Mouse (Mus musculus): ENCODE results near the gene Ttc39b. TPM values are rescaled to one million over a fixed set of nuclear protein-coding genes. Genes with fewer than 3 reads are reported as not detected.
A peak's percentile ranks its signal among the peaks of the same experiment; 100 is the strongest.

The Ttc39b gene
- total RNA-seq, 2 experiments from 2014 or later = 14.8 to 20.9 TPM

DNA sequence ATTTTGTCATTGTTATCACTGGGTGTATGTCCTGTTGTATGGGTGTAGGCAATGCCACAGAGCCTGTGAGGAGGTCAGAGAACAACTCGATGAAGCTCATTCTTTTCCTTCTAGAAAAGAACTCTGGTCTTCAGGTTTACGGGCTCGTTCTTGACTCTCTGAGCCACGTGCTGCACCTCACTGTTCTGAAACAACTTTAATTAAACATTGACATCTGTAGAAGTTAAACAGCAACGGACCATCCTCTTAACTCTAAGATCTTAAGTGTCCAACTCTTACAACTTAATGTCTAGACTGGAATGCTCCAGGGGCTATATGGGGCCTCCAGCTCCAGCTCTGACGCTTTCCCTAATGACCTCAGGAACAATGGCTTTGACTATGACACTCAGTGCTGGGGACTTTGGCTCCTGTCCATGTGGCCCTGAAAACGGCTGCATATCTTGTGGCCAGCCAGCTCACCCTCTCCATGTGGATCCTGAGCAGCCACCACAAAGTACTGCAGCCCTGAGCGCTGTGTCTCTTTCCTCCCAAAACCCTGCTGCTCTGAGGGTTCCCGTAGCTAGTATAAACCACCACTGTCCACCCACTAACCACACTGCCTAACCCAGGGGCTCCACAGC, 95.3 kb downstream of the Ttc39b start:
- DNase-seq = no peak

DNA sequence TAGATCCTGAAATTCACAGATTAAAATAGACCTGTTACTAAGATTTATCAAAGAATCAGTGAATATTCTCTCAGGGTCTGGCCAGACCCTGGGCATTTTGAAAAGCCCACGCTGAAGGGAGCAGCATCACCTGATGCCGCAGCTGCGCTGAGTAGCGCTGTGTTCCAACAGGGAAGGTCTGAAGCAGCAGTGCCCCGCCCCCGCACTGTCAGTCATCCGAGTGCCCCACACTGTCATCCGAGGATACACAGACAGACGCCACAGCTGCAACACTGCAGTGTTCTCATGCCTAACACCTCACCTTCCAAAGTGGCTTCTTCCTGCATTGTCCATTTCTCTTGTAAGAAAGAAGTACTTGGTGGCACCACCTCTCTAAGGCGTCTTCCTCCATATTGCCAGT, 96.0 kb downstream of the Ttc39b start:
- DNase-seq = no peak

DNA sequence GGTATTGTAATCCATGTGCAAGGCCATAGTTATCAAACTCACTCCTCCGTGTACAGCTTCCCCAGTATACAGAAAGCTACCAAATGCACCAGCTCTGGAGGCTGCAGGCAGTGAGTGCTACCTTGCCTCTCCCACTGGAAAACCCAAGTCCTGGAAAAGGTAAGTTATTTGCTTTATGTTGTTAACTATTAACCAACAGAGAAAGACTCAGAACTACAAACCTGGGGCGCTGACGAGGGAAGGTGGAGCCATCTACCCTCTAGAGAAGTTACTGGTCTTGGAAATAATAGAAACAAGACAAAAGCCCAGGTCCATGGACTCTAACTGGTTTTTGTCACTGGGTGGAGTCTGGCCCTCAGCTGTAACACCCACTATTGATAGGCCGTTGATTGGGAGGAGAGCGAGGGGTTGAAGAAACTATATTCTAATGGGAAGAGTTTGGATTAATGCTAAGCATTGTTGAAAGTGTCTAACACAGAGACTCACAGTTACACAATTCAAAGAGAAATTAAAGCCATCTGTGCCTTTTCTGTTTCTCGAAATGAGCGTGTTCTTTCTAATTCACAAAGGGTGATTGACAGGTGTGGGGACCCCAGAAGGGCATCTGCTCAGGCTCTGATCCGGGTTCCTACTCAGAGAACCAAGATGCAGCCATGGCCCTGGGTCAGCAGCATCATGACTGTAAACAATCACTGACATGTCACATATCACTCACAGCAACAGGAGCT, 98.3 kb downstream of the Ttc39b start:
- DNase-seq = no peak

DNA sequence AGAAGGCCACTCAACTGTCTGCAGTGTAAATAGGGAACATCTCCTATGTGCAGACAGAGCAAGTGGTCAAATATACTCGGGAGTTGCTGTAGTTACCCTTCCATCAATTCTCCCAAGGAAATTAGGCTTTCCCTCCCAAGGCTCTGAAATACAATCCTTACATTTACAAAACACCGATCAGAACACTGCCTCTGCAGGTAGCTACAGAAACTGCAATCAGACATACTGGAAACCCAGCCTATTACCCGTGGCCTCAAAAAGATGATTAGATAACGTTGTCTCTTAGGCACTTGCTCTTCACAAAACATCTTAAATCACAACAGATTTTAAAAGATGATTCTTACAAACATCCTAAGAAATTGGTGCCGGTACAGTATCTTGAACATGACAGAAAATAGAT, 99.8 kb downstream of the Ttc39b start:
- no peak for DNase-seq

DNA sequence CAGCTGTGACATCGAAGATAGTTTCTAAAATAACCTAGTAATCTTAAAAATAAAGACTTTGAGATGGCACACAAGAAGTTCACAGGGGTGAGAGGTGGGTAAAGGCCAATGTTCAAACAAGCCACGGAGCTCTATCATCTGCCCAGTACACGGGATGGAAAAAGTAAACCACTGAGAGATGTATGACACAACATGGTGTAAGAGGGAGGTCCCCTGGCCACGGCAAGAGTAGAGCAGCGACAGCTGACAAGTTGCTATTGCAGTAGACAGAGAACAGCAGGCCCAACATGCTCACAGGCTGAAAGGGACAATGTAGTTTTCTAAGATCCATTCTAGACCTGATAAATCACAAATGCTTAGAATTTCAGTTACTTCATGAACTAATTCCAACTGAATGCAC, 100.9 kb downstream of the Ttc39b start:
- no peak for DNase-seq

DNA sequence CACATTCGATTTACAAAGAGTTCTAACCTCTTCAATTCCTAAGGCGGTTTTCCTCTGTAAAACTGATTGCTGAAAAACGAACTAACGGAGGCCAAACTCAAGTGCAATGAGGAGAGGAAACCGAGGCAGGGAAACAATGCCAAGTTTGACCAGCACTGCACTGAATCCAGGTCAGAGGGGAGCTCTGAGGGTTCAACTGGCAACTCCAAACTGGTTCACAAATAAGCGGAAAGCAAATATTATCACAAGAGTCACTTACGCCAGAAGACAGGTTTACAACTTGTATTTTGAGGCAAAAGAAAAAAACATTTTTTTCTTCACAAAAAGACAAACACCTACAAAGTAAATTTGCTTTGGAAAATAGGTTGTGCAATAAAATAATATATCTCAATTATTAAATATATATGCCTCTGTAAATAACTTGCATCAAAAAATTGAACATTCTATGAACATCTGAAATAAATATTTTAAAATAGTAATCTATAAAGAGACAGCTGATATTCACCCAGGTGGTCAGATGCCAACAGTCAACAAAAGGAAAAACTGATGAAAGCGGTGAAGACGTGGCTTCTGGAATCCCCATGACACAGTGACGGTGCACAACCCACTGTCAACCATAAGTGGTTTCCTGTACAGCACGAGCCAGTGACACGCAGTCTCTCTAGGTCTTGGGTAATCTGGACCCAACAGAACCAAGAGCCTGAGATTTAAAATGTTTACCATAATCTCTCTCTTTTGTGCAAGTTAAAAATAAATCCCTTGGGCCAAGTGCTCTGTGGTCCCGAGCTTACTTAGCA, 103.1 kb downstream of the Ttc39b start:
- no peak for DNase-seq

DNA sequence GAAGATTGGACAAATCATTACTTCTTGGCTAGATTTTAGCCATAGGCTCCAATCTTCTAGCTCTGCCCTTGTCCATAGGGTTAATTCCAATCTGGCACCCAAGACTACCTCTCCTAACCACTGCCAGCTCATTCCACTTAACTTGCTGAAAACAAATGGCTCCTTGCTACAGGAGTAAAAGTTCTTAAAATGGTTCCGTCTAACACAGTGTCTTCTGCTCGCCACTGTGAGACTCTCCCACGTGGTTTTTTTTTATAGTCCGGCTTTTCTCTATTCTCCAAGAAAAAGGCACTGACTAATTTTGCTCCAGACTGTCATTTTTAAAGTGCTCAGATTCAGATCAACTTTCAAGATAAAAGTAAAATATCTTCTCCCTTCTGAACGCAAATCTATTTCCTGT, 104.8 kb downstream of the Ttc39b start:
- DNase-seq = no peak

DNA sequence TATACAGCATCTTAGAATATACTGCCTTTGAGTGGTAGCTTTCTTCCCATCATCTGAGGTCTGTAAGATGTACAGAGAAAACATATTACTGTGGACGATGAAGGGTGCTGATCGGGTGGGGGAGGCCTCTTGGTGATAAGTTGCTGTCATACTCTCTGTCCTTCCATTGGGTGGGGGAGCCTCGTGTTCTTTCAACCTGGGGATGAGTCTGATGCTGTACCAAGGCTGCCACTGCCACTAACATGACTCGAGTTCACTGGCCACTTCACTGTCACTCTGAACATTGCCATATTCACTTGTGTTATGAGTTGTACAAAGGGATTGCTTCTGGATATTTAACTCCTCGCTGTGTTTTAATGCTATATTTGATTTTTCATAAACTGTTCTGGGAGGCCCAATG, 106.9 kb downstream of the Ttc39b start:
- DNase-seq = no peak

DNA sequence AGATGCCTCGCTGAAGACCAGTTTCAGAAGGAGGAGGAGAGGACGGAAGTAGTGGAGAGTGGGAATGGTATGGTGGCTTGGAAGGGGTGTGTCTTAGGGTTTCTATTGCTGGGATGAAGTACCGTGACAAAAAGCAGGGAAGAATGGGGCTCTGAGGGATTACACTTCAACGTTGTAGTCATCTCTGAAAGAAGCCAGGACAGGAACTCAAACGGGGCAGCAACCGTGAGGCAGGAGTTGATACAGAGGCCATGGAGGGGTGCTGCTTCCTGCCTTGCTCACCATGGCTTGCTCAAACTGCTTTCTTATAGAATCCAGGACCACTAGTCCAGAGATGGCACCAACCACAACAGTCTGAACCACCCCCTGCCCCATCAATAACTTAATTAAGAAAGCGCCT, 107.7 kb downstream of the Ttc39b start:
- DNase-seq = no peak

DNA sequence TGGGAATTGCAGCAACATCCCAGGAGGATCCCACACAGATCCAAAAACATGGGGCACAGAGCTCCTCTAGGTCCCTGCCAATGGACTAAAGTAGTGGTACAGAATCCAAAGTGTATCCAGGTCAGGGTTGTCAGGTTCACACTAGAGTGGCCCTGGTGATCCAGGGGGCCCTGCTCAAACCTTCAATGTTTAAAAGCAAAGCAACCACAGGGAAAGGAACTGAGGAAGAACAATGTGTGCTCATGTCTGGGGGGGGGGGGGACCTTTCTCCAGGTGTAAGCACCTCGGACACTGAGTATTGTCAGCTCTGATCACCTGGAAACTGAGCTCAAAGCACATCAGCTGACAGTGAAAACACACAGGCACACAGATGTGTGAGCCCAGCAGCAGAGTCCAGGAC, 108.3 kb downstream of the Ttc39b start:
- DNase-seq = no peak

DNA sequence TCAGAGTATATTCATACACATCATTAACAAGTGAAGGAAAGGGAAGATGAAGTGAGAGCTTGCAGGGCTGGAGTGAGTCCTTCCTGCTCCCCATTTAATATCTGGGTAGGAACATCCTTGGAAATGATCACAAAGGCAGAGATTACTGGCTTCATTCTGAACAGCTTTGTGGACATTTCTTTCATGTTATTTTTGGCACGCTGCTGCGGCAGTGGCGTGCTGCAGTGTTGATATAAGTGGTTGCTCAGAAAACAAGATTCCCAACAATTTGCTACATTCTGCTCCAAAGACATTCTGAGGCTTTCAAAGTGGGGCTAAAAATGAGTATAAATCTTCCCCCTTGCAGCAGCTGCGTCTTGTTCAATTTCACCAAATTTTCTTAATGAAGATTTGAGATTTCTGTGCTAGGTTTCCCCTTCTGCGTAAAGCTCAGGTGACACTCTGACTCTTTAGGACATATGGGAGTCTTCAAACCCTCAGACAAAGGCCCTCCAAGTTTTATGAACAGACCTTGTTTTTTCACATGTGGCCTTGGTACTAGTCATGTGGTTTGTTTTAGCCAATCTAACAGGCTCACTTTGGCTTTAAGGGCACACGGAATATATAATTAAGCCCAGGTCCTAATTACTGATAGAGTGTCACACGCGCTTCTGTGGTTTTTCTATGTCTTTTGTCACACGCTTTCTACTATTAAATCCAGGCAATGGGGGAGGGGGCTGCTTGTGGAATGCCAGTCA, 109.1 kb downstream of the Ttc39b start:
- peak; percentile 7 to 18 for DNase-seq

DNA sequence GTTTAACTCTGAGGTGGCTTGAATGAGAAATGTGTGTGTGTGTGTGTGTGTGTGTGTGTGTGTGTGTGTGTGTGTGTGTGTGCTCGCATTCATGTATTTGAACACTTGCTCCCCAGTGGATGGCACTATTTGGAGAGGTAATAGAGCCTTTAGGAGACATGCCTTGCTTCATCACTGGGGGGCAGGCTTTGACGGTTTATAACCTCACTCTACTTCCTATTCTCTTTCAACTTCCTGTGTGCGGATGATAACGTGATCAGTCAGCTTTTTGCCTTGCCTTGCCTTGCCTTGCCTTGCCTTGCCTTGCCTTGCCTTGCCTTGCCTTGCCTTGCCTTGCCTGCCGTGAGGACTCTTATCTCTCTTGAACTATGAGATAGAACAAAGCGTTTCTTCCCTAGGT, 110.3 kb downstream of the Ttc39b start:
- no peak for DNase-seq

DNA sequence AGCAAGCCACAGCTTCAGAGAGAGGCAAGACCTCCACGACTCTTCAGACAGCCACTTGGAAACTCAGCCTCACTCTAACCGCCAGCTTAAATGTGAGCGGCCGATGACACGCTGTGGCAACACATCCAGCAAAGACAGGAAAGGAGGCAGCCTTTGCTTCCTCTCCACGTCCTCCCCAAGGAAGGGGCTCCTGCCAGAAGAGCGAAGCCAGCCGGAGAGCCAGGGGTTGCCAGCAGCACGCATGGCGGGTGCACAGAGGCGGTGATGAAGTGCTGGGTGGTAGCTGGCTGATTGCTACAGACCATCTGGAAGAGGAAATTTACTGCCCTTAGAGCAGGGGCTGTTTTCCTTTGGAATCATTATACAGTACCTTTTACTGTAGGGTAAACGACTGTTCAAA, 112.3 kb downstream of the Ttc39b start:
- peak in 1 of 2 experiments; percentile 9 for DNase-seq

DNA sequence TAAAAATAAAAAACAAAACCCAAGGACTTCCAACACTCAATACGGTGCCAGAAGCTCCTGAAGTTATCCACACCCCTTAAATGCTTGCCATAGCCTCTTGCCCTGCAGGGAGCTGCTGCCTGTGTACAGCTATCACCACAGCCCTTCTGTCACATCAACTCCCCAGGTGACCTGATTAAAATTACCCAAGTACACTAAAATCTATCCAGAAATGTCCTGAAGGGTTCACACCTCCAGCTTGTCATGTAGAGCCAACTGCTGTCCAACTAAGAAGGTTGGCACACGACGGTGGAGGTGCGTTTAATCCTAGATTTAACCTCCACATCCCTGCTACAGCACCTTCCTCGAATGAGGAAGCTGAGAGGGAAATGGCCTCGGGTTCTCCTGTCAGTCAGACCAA, 113.6 kb downstream of the Ttc39b start:
- no peak for DNase-seq

DNA sequence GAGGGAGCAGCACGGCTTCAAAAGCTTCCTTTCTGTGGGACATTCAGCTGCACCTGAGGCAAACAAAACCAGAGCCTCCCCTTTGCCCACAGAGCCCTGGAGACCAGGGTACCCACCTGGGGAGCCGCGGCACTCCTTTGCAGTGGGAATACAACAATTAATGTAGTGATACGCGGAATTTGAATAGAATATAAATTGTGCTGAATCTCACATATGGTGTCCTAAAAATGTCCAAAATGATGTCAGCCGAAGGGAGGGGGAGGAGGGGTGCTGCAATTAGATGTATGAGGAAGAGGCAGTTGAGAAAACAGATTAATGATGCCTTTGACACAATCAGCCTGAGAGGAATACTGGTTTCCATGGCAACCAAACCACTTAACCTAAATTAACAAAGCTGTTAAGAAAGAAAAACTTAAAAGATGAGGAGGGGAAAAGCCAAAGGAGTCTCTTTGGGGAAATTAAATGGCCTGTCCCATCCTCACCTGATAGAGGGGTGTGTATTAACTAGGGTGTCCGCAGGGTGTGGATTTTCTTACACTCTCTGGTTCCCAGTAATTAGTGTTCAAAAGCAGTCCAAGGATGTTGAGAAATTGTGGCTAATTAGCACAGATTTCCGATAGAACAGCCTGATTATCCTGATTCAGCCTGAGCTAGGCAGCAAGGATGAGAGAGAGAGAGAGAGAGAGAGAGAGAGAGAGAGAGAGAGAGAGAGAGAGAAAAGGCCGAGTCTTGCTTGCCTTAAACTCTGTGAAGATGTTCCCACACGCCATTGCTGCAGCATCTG, 117.1 kb downstream of the Ttc39b start:
- no peak for DNase-seq

DNA sequence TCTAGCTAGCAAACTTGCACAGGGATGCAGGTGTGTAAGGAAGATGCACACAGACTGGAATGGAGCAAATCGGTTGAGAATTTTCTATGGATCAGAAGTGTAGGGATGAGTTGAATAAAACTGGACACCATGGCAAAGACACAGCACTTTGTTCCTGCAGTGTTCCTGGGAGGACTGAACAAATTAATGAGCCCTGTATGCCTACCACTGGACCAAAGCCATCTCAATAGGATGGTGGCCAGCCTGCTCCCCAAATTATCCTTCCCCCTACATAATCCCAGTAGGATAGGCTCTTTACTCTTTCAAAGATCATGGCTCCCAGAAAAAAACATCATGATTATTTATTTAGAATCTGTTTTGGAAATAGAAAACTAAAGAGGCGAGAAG, 117.6 kb downstream of the Ttc39b start:
- no peak for DNase-seq

DNA sequence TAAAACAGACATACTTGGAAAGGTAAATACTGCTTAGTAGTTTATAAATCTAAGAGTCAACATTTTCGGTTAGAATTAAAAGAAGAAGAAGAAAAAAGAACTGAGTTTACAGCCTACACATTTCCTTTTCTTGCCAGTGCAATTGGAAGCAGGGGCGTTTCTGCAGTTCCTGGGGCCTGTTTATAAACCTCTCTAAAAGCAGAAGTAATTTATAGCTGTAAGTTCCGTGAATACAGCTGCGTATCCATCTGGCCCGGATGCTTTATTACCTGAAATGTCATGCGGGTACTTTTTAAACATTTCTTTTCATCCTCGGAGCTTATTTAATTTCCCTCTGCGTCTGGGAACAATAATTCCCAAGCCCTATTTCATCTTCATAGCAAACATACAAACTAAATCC, 124.7 kb downstream of the Ttc39b start:
- DNase-seq = no peak

DNA sequence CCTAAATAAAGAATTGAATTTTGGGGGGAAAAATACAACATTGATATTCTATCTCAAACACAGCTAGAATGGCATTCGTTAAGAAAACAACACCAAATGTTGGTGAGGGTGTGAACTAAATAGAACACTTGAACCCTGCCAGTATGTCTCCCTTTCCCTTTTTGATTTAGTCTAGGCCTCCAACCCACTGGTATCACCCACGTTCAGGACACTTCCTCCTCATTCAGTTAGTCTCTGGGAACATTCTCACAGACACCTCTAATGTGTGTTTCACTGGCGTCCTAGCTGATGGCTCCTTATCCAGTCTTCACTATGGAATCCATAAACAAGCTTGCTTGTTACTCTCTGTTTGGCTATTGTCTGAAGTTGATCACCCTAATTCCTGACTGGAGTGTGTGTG, 125.9 kb downstream of the Ttc39b start:
- DNase-seq = no peak

DNA sequence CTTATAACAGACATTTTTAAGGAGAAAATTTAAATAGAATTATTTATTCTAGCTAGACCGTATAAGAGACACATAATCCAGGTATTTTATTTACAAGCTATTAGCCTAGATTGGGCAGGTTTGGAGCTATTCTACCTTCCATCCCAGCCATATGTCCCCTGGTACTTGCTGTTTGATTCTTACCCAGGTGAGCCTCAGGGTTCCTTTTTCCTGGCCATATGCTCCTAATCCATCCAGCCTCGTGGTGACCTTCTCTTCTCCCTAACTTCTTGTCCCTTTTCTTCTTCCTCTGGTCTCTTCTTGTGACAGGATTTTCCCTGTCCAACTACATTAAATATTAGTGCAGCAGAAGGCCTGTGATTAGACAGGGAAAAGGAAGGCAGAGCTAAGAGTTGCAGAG, 134.3 kb downstream of the Ttc39b start:
- DNase-seq = no peak

DNA sequence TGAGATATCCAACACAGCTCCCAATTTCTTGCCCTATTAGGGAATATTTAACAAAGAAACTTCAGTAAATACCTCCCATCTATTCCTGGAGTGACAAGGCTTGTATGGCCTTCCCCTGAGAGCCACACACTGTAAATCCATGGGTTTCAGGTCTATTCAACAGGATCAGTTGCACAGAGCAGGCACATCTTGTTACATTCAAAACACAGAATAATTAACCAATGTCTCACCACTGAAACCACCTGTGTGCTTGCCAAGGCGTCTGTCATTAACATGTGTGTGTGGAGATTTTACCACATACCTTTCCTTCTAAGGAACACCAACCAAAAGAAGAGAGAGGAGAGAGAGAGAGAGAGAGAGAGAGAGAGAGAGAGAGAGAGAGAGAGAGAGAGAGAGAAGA, 136.7 kb downstream of the Ttc39b start:
- DNase-seq = no peak

DNA sequence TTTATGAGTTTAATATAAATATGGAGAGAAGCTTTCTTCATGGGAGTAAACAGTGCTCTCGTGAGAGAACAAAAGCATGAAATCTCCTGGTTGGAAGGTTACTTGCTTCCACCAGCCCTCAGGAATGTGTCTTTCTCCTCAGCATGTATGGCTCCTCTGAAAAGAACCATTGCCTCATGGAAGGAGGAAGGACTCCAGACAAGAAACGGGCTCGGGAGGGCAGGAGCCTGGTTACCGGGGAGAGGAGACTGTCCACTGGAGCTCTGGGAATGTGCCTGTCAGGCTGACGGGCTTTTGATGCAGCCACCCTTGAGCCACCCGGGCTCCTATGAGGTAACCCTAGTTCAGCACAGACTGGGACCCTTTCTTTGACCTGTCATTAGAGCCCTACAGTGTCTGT, 137.6 kb downstream of the Ttc39b start:
- DNase-seq = no peak

Measured in heart, adult 18-20 months (tissue).